Mouse (Mus musculus): Measurements from ENCODE around the gene Gramd1c.

- TF ChIP-seq CTCF (IDR thresholded peaks at IDR 0.05; ENCODE audit: low read depth) (no peak), EP300 (IDR thresholded peaks at IDR 0.05; ENCODE audit: low read depth) (no peak)
Measured at GRCm38 (mm10) chr16:44033365-44033764, 29.8 kb downstream of the Gramd1c start.

Measured in liver, postnatal 0 days (tissue).